Mouse (Mus musculus): Measurements from ENCODE around the gene Lims1. TPM values are rescaled to one million over a fixed set of nuclear protein-coding genes. Genes with fewer than 3 reads are reported as not detected.

Lims1 gene
- polyA plus RNA-seq, 1 experiment from 2014 or later = 55.9 TPM

Other genes starting within 250 kb of the Lims1 start
- gene AW822073, start 98.5 kb upstream of the Lims1 start, polyA plus RNA-seq (2015; fragmentation: Nextera tagmentation; extraction: Ambion mirVana) = not detected in 2 replicates
- not detected in 2 replicates for gene Duxf3, start 90.8 kb upstream of the Lims1 start, polyA plus RNA-seq (2015; fragmentation: Nextera tagmentation; extraction: Ambion mirVana)
- gene Gm4981, start 86.8 kb upstream of the Lims1 start, polyA plus RNA-seq (2015; fragmentation: Nextera tagmentation; extraction: Ambion mirVana) = not detected in 2 replicates
- gene Gcc2, start 68.0 kb upstream of the Lims1 start, polyA plus RNA-seq (2015; fragmentation: Nextera tagmentation; extraction: Ambion mirVana) = 67.0 and 94.6 TPM in 2 replicates
- 13.5 and 14.6 TPM in 2 replicates for gene Ranbp2, start 123.5 kb downstream of the Lims1 start, polyA plus RNA-seq (2015; fragmentation: Nextera tagmentation; extraction: Ambion mirVana)
- gene Ccdc138, start 174.5 kb downstream of the Lims1 start, polyA plus RNA-seq (2015; fragmentation: Nextera tagmentation; extraction: Ambion mirVana) = 8.3 and 9.1 TPM in 2 replicates

Measured in hindbrain, embryonic 15.5 days (tissue).